Mouse (Mus musculus): ENCODE measurements around the gene Krt71.

The Krt71 gene

GRCm38 (mm10) chr15:101688161-101688560 is 54.7 kb downstream of the Krt71 start:
- no peak for DNase-seq (ENCODE audit: low spot score in 2 of 2)

All from urinary bladder, postnatal 4 days (tissue).